Mouse (Mus musculus) intestine, embryonic 16.5 days (tissue): ENCODE measurements around the gene Gm10198. TPM values are rescaled to one million over a fixed set of nuclear protein-coding genes. Genes with fewer than 3 reads are reported as not detected.

Source experiments
- ATAC-seq: fragments of 200-750 bp; cut with Nextera tagmentation; 2 replicates; pipeline ENCODE4 v1.8.0; 2017; ENCODE audit warnings: moderate TSS enrichment, moderate library complexity
- H3K27ac ChIP-seq: fragments of 300-500 bp; sonication (generic); 2 replicates; pipeline ENCODE4 v1.5.1; 2014; ENCODE audit warnings: mild to moderate bottlenecking, low read length
- H3K27me3 ChIP-seq: fragments of 300-500 bp; sonication (generic); replicated peaks from 2 replicates; pipeline ENCODE4 v1.6.1; 2014; ENCODE audit warnings: low read length, control low read depth, mixed read lengths; ENCODE audit not compliant: control insufficient read depth, insufficient read depth
- H3K36me3 ChIP-seq: fragments of 300-500 bp; sonication (generic); 2 replicates; pipeline ENCODE4 v1.6.1; 2014; ENCODE audit warnings: low read length, control low read depth; ENCODE audit not compliant: control insufficient read depth, insufficient read depth
- H3K4me1 ChIP-seq: fragments of 300-500 bp; sonication (generic); 2 replicates; pipeline ENCODE4 v1.6.1; 2014; ENCODE audit warnings: low read length, control low read depth, mixed read lengths; ENCODE audit not compliant: control insufficient read depth, insufficient read depth
- H3K4me2 ChIP-seq: fragments of 300-500 bp; sonication (generic); 2 replicates; pipeline ENCODE4 v1.6.1; 2014; ENCODE audit warnings: low read depth, low read length, control low read depth
- H3K4me3 ChIP-seq: fragments of 300-500 bp; sonication (generic); 2 replicates; pipeline ENCODE4 v1.5.1; 2014; ENCODE audit warnings: mild to moderate bottlenecking, low read length
- H3K9ac ChIP-seq: fragments of 300-500 bp; sonication (generic); 2 replicates; pipeline ENCODE4 v1.6.1; 2014; ENCODE audit warnings: low read depth, low read length
- H3K9me3 ChIP-seq: fragments of 300-500 bp; sonication (generic); 2 replicates; pipeline ENCODE4 v1.6.1; 2016; ENCODE audit warnings: low read length, control low read depth; ENCODE audit not compliant: control insufficient read depth
- WGBS: fragments of 180-500 bp; shearing (Covaris S2); extraction: QIAGEN DNeasy Blood & Tissue Kit; methylation state at CpG from one replicate; pipeline ENCODE4 v1.1.7; 2014; 5-methylcytosine and 5-hydroxymethylcytosine counted together
- polyA plus RNA-seq: library from polyadenylated mRNA; unstranded; fragments of >200 nt; fragmentation: Nextera tagmentation; extraction: Ambion mirVana; gene quantifications from 2 replicates; pipeline ENCODE4 v1.2.1, GENCODE M21; 2015

Gm10198 gene
- polyA plus RNA-seq, 1 experiment from 2014 or later, result not detected

GRCm38 (mm10) chr13:111577177-111577576 lies 15.4 kb upstream of the Gm10198 start:
- Histone ChIP-seq H3K9me3 (no peaks in the 10 kb centered on the region; the same call in 1 of the 2 replicates), H3K4me2 (no peak overlapping the region), H3K27ac (no peak overlapping the region), H3K4me3 (no peak overlapping the region), H3K4me1 (no peaks in the 10 kb centered on the region), H3K9ac (no peak overlapping the region), H3K27me3 (no peaks in the 10 kb centered on the region), H3K36me3 (no peaks in the 10 kb centered on the region)
- WGBS, result 85% methylated on average over 11 of the region's 11 CpGs
- ATAC-seq, result no peak

GRCm38 (mm10) chr13:111580054-111580453 lies 12.5 kb upstream of the Gm10198 start:
- no peak overlapping the region for H3K4me3 ChIP-seq
- WGBS, result 89% methylated on average over 10 of the region's 10 CpGs
- no peaks in the 10 kb centered on the region for H3K36me3 ChIP-seq
- H3K4me1 ChIP-seq, result no peaks in the 10 kb centered on the region
- no peaks in the 10 kb centered on the region for H3K27me3 ChIP-seq
- no peak for ATAC-seq
- no peaks in the 10 kb centered on the region; the same call in 1 of the 2 replicates for H3K9me3 ChIP-seq
- H3K9ac ChIP-seq, result no peak overlapping the region
- H3K27ac ChIP-seq, result no peak overlapping the region
- H3K4me2 ChIP-seq, result no peak overlapping the region

GRCm38 (mm10) chr13:111598111-111598510 lies 5.5 kb downstream of the Gm10198 start:
- no peaks in the 10 kb centered on the region for H3K9me3 ChIP-seq
- H3K4me3 ChIP-seq, result no peak overlapping the region
- no peak overlapping the region for H3K27ac ChIP-seq
- no peaks in the 10 kb centered on the region for H3K27me3 ChIP-seq
- no peak overlapping the region for H3K9ac ChIP-seq
- WGBS, result 79% methylated on average over 7 of the region's 7 CpGs
- H3K4me1 ChIP-seq, result no peaks in the 10 kb centered on the region
- no peaks in the 10 kb centered on the region for H3K36me3 ChIP-seq
- no peak overlapping the region for H3K4me2 ChIP-seq
- ATAC-seq, result peak; percentile 84

- no peak overlapping the region for H3K27ac ChIP-seq
- no peaks in the 10 kb centered on the region for H3K4me1 ChIP-seq
- H3K4me3 ChIP-seq, result no peak overlapping the region
- no peaks in the 10 kb centered on the region for H3K27me3 ChIP-seq
- ATAC-seq, result peak; percentile 38; the same call in 1 of the 2 replicates
- 48% methylated on average over 4 of the region's 4 CpGs for WGBS
- H3K36me3 ChIP-seq, result no peaks in the 10 kb centered on the region
- no peaks in the 10 kb centered on the region for H3K9me3 ChIP-seq
- H3K4me2 ChIP-seq, result no peak overlapping the region
- no peak overlapping the region for H3K9ac ChIP-seq
Measured at GRCm38 (mm10) chr13:111601383-111601782, 8.8 kb downstream of the Gm10198 start.

GRCm38 (mm10) chr13:111604826-111605225 lies 12.2 kb downstream of the Gm10198 start:
- 84% methylated on average over 5 of the region's 5 CpGs for WGBS
- no peaks in the 10 kb centered on the region for H3K9me3 ChIP-seq
- no peaks in the 10 kb centered on the region for H3K27me3 ChIP-seq
- ATAC-seq, result no peak
- no peak overlapping the region for H3K9ac ChIP-seq
- no peak overlapping the region for H3K27ac ChIP-seq
- H3K4me1 ChIP-seq, result no peaks in the 10 kb centered on the region
- no peaks in the 10 kb centered on the region for H3K36me3 ChIP-seq
- no peak overlapping the region for H3K4me2 ChIP-seq
- no peak overlapping the region for H3K4me3 ChIP-seq

GRCm38 (mm10) chr13:111616168-111617125 lies 23.9 kb downstream of the Gm10198 start:
- H3K27ac ChIP-seq, result no peak overlapping the region
- no peak overlapping the region for H3K4me2 ChIP-seq
- no peak overlapping the region for H3K9ac ChIP-seq
- H3K4me3 ChIP-seq, result no peak overlapping the region
- no peaks in the 10 kb centered on the region for H3K4me1 ChIP-seq
- H3K36me3 ChIP-seq, result no peaks in the 10 kb centered on the region
- WGBS, result 75% methylated on average over 13 of the region's 13 CpGs
- no peaks in the 10 kb centered on the region for H3K27me3 ChIP-seq
- no peak for ATAC-seq
- no peaks in the 10 kb centered on the region for H3K9me3 ChIP-seq

GRCm38 (mm10) chr13:111620433-111620832 lies 27.8 kb downstream of the Gm10198 start:
- 68% methylated on average over 4 of the region's 4 CpGs for WGBS
- H3K9me3 ChIP-seq, result no peaks in the 10 kb centered on the region

GRCm38 (mm10) chr13:111622425-111622824 lies 29.8 kb downstream of the Gm10198 start:
- Histone ChIP-seq H3K9me3 (no peaks in the 10 kb centered on the region), H3K36me3 (no peaks in the 10 kb centered on the region), H3K27ac (no peak overlapping the region), H3K4me3 (no peak overlapping the region), H3K27me3 (no peaks in the 10 kb centered on the region), H3K9ac (no peak overlapping the region), H3K4me1 (no peaks in the 10 kb centered on the region), H3K4me2 (no peak overlapping the region)
- WGBS, result 78% methylated on average over 3 of the region's 3 CpGs
- peak; percentile 87 for ATAC-seq

More at GRCm38 (mm10) chr13:111620433-111620832, 27.8 kb downstream of the Gm10198 start:
- no peak for ATAC-seq
- H3K27me3 ChIP-seq, result no peaks in the 10 kb centered on the region
- no peaks in the 10 kb centered on the region for H3K4me1 ChIP-seq
- H3K9ac ChIP-seq, result no peak overlapping the region
- no peak overlapping the region for H3K4me3 ChIP-seq
- H3K27ac ChIP-seq, result no peak overlapping the region
- H3K36me3 ChIP-seq, result no peaks in the 10 kb centered on the region
- no peak overlapping the region for H3K4me2 ChIP-seq

- Histone ChIP-seq H3K4me3 (no peak overlapping the region), H3K36me3 (no peaks in the 10 kb centered on the region), H3K27ac (no peak overlapping the region), H3K4me1 (no peaks in the 10 kb centered on the region), H3K27me3 (no peaks in the 10 kb centered on the region), H3K9ac (no peak overlapping the region), H3K9me3 (no peaks in the 10 kb centered on the region), H3K4me2 (no peak overlapping the region)
- WGBS, result 70% methylated on average over 7 of the region's 7 CpGs
- ATAC-seq, result peak; percentile 44
Measured at GRCm38 (mm10) chr13:111623112-111623511, 30.5 kb downstream of the Gm10198 start.
